Mouse (Mus musculus) frontal cortex, postnatal 10 days (tissue): ENCODE data around the gene Gm17304.

ENCODE experiments used
- DNase-seq, 2 experiments: peaks; one replicate each; pipeline ENCODE4 v3.0.0; 2022; ENCODE audit warnings: low spot score in 2 of 2, mixed read lengths in 1 of 2

The Gm17304 gene

GRCm38 (mm10) chr5:106623337-106623736, 14.4 kb downstream of the Gm17304 start:
- no peak for DNase-seq

- no peak for DNase-seq
Observed at GRCm38 (mm10) chr5:106628369-106629149, 19.7 kb downstream of the Gm17304 start.

DNA sequence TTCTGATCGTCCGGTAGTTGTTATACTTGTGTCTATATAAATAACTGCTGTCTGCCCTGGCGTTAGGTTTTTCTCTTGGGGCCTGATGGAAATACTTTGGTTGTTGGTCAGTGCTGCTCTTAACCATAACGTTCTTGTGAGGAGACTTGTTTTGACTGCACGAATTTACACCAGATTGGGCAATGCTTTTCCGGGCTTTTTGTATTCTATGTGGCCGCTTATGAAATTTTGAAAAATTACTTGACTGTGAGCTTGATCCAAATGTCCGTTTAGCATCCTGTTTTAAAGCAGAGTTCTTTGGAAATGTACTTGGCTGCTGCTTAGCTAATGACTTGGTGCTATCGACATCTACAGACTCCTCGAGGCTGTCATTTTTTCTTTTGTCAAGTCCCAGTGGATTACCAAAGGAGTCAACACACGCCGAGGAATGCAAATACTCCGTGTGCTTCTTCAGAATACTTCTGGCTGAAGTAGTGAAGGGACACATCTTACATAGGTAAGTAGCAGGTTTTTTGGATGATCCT, 27.6 kb downstream of the Gm17304 start:
- DNase-seq: no peak

DNA sequence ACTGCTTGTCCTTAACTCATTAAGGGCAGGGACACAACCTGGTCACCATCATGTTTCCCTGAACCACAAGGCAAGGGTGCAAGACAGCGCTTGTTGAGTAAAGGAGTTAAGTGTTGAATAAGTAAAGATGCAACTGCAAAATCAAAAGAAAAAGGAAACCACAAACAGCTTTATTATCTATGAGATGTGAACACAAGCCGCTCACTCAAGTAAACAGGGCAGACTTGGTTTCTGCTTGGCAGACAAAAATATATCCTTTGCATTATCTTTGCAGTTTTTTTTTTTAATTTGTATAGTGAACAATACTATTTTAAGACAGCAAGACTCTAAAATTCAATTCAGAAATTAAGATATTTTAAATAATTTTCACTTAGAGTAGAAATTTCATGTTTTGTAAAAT, 30.7 kb downstream of the Gm17304 start:
- no peak for DNase-seq

GRCm38 (mm10) chr5:106640235-106640809, 31.4 kb downstream of the Gm17304 start:
- DNase-seq: no peak

DNA sequence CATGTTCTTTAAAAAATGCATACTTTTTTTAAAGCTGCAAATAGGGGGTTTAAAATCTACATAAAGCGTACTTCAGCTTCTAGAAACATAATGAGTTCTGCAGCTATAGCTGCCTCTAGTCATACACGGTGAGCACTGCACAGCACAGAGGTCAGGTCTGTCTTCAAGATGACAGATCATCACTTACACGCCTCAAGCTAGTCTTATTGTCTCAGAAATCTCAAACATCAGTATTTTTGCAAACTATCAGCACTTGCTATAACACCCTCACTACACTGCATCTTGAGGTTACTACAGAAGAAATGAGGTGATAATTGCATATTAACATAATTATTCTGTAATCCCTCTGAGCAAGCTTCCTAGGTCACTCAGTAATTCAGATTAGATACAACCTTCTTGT, 33.0 kb downstream of the Gm17304 start:
- DNase-seq: no peak

- DNase-seq: no peak
Observed at GRCm38 (mm10) chr5:106643434-106643833, 34.5 kb downstream of the Gm17304 start.

- no peak for DNase-seq
Observed at GRCm38 (mm10) chr5:106649441-106649840, 40.5 kb downstream of the Gm17304 start.

- no peak for DNase-seq
Observed at GRCm38 (mm10) chr5:106649995-106650394, 41.1 kb downstream of the Gm17304 start.

- no peak for DNase-seq
Observed at GRCm38 (mm10) chr5:106652220-106652753, 43.4 kb downstream of the Gm17304 start.

GRCm38 (mm10) chr5:106652790-106653328, 44.0 kb downstream of the Gm17304 start:
- no peak for DNase-seq
